Mouse (Mus musculus) cerebellum, adult 9-10 months (tissue): ENCODE results near the gene Gm20807.
"Not testable (repeated sequence)": the region's sequence is repeated elsewhere in the genome, so short reads cannot be mapped to it uniquely, and the experiment has no call there.

Source experiments
- DNase-seq: peaks from one replicate; pipeline ENCODE4 v3.0.0; 2022

Gene Gm20807

DNA sequence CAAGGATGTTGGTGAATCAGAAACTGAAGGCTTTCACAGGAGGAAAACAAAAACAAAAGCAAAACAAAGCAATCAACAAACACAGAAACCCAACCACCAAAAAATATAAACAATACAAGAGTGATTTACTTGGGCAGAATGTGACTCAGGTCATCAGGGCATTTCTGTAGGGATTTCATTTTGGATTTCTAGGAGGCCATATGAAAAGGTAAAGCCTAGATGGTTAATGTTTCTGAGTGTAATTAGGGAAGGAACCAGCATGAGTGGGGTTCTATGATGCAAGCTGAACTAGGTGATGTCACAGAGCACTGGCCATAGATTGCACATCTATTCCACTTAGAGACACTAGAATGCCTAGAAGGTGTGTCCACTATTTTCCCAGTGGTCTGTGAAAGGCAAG lies at the start of gene Gm20807:
Gm20807 (plus strand) TSS at position 301 of the 400 bp plus-strand sequence.
- not testable (repeated sequence) for DNase-seq
